Mouse (Mus musculus) forebrain, embryonic 13.5 days (tissue): Measurements from ENCODE around the gene Acad12. TPM values are rescaled to one million over a fixed set of nuclear protein-coding genes. Genes with fewer than 3 reads are reported as not detected.

Source experiments
- ATAC-seq: fragments of 200-750 bp; cut with Nextera tagmentation; 2 replicates; pipeline ENCODE4 v1.8.0; 2017
- H3K27ac ChIP-seq: fragments of 300-500 bp; sonication (generic); 2 replicates; pipeline ENCODE4 v1.5.1; 2015; ENCODE audit warnings: inconsistent platforms, mild to moderate bottlenecking, moderate library complexity
- H3K27me3 ChIP-seq: fragments of 300-500 bp; sonication (generic); 2 replicates; pipeline ENCODE4 v1.6.1; 2015; ENCODE audit warnings: mild to moderate bottlenecking, inconsistent platforms
- H3K36me3 ChIP-seq: fragments of 300-500 bp; sonication (generic); 2 replicates; pipeline ENCODE4 v1.6.1; 2015; ENCODE audit warnings: mild to moderate bottlenecking, inconsistent platforms; ENCODE audit not compliant: poor library complexity, severe bottlenecking
- H3K4me1 ChIP-seq: fragments of 300-500 bp; sonication (generic); 2 replicates; pipeline ENCODE4 v1.6.1; 2015; ENCODE audit warnings: inconsistent platforms
- H3K4me2 ChIP-seq: fragments of 300-500 bp; sonication (generic); 2 replicates; pipeline ENCODE4 v1.6.1; 2015; ENCODE audit warnings: inconsistent platforms, mild to moderate bottlenecking, moderate library complexity
- H3K4me3 ChIP-seq: fragments of 300-500 bp; sonication (generic); 2 replicates; pipeline ENCODE4 v1.5.1; 2015; ENCODE audit warnings: mild to moderate bottlenecking, inconsistent platforms
- H3K9ac ChIP-seq: fragments of 300-500 bp; sonication (generic); 2 replicates; pipeline ENCODE4 v1.6.1; 2015; ENCODE audit warnings: mild to moderate bottlenecking, inconsistent platforms
- H3K9me3 ChIP-seq: fragments of 300-500 bp; sonication (generic); replicated peaks from 2 replicates; pipeline ENCODE4 v1.6.1; 2016; ENCODE audit warnings: inconsistent platforms
- WGBS: fragments of 180-500 bp; shearing (Covaris S2); methylation state at CpG from one replicate; pipeline ENCODE4 v1.1.7; 2015; 5-methylcytosine and 5-hydroxymethylcytosine counted together
- polyA plus RNA-seq: library from polyadenylated mRNA; unstranded; fragments of >200 nt; fragmentation: Nextera tagmentation; extraction: Ambion mirVana; gene quantifications from 2 replicates; pipeline ENCODE4 v1.2.1, GENCODE M21; 2015

The Acad12 gene
- polyA plus RNA-seq, 1 experiment from 2014 or later = 1.0 TPM

- Histone ChIP-seq H3K9me3 (no peaks in the 10 kb centered on the region), H3K36me3 (peaks cover 42% of the 10 kb centered on the region), H3K4me1 (no peaks in the 10 kb centered on the region), H3K27ac (no peak overlapping the region), H3K4me3 (no peak overlapping the region), H3K4me2 (no peak overlapping the region), H3K9ac (no peak overlapping the region), H3K27me3 (no peaks in the 10 kb centered on the region)
- 72% methylated on average over 1 of the region's 1 CpGs for WGBS
- ATAC-seq = no peak
Observed at GRCm38 (mm10) chr5:121570787-121571186, 48.0 kb downstream of the Acad12 start.

GRCm38 (mm10) chr5:121569881-121570420 is 48.8 kb downstream of the Acad12 start:
- 74% methylated on average over 8 of the region's 9 CpGs for WGBS
- ATAC-seq = no peak
- Histone ChIP-seq H3K36me3 (peaks cover 37% of the 10 kb centered on the region), H3K4me2 (no peak overlapping the region), H3K4me3 (no peak overlapping the region), H3K4me1 (no peaks in the 10 kb centered on the region), H3K27me3 (no peaks in the 10 kb centered on the region), H3K9ac (no peak overlapping the region), H3K9me3 (no peaks in the 10 kb centered on the region), H3K27ac (no peak overlapping the region)

DNA sequence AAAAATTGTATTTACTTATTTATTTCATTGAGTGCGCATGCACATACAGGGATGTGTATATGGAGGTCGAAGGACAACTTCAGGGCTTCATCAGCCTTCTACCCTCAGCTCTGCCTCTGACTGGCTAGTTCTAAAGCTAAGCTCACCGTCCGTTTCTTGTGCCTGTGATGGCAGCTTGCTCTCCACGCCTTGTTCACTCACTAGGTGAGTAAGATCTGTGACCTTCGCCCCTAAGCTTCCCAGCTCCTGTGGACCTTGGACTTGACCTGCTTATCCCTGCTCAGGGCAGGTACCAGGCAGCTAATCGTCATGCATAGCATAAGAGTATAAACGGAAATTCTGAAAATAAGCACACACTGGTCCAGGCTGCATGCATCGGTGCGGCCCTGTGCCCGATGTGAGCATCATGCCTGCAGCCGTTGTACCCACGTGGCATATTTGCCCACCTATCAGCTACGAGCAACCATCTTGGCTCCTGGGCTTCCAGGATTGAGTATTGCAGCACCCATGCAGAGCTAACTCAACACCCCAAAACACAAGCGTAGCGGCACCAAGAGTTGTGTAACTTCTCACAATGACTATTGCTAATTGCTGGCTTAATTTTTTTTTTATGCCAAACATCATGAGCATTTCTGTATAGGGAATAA is 52.6 kb downstream of the Acad12 start:
- ATAC-seq = no peak
- Histone ChIP-seq H3K4me1 (peaks cover 3% of the 10 kb centered on the region; the same call in 1 of the 2 replicates), H3K4me3 (no peak overlapping the region), H3K9me3 (no peaks in the 10 kb centered on the region), H3K27ac (no peak overlapping the region), H3K27me3 (no peaks in the 10 kb centered on the region), H3K36me3 (peaks cover 13% of the 10 kb centered on the region; the same call in 1 of the 2 replicates), H3K9ac (no peak overlapping the region), H3K4me2 (no peak overlapping the region)
- 92% methylated on average over 16 of the region's 16 CpGs for WGBS

DNA sequence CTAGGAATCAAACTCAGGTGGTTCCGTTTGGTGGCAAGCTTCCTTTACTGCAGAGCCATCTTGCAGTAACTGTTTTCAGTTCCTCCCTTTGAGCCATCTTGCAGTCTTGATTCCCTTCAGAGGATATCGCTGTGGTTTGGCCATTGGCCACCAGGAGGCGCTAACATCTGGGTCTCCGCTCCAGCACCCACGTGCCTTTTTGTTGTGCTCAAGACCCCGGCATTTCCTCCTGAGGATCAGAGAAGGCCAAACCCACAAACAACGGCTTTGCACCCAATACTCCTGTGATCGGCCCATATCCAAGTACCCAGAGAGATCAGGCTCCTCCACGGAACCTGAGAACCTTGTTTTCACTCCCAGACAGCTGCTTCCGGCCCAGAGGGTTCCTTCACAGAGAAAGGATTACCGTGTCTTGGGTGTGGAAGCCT is 54.3 kb downstream of the Acad12 start:
- Histone ChIP-seq H3K4me2 (peak overlapping the region; percentile 42), H3K9me3 (no peaks in the 10 kb centered on the region), H3K36me3 (no peaks in the 10 kb centered on the region), H3K4me1 (peaks cover 3% of the 10 kb centered on the region; the same call in 1 of the 2 replicates), H3K27ac (no peak overlapping the region), H3K27me3 (no peaks in the 10 kb centered on the region), H3K4me3 (no peak overlapping the region), H3K9ac (0 out of 2 replicates have a peak overlapping the region, but pooled peaks have one; percentile 3)
- ATAC-seq = peak; percentile 62; the same call in 1 of the 2 replicates
- 12% methylated on average over 11 of the region's 11 CpGs for WGBS

DNA sequence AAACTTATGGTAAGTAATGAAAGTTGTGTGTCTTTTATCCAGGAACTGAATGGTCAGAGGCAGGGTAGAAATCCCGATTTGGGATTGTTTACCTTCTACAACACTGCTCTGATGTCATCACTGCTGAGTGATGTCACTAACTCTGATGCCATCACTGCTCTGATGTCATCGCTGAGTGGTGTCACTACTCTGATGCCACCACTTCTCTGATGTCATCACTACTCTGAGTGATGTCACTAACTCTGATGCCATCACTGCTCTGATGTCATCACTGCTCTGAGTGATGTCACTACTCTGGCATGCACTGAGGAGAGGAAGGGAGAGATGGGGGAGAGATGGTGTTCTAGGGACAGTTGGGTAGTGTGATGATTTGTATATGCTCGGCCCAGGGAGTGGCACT is 56.3 kb downstream of the Acad12 start:
- 89% methylated on average over 3 of the region's 3 CpGs for WGBS
- no peak overlapping the region for H3K27ac ChIP-seq
- H3K36me3 ChIP-seq = no peaks in the 10 kb centered on the region
- H3K4me2 ChIP-seq = no peak overlapping the region
- no peak overlapping the region for H3K4me3 ChIP-seq
- no peaks in the 10 kb centered on the region for H3K27me3 ChIP-seq
- H3K4me1 ChIP-seq = peaks cover 3% of the 10 kb centered on the region; the same call in 1 of the 2 replicates
- H3K9ac ChIP-seq = no peak overlapping the region
- no peaks in the 10 kb centered on the region for H3K9me3 ChIP-seq
- ATAC-seq = no peak

GRCm38 (mm10) chr5:121549196-121549595 is 69.5 kb downstream of the Acad12 start:
- no peak for ATAC-seq
- H3K4me1 ChIP-seq = peaks cover 12% of the 10 kb centered on the region
- H3K36me3 ChIP-seq = no peaks in the 10 kb centered on the region
- no peaks in the 10 kb centered on the region for H3K9me3 ChIP-seq
- no peak overlapping the region for H3K27ac ChIP-seq
- H3K4me2 ChIP-seq = no peak overlapping the region
- no peaks in the 10 kb centered on the region for H3K27me3 ChIP-seq
- H3K9ac ChIP-seq = no peak overlapping the region
- no peak overlapping the region for H3K4me3 ChIP-seq
- 93% methylated on average over 7 of the region's 7 CpGs for WGBS

DNA sequence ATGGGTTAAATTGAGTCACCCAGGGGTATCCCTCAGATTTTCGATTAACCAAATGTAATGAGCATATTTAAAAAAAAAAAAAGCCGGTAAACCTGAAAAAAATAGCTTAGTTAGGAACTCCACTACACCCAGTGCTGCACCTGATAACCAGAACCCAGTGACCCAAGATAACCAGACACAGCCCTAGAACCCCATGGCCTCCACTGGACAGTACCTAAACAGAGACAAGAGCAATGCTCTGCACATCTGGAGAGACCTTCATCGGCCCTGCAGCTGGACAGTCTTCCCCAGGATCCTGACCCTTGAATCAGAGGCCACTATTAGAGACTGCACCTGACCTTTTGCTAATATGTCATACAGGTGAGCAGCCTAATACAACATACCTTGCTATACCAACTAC is 71.7 kb downstream of the Acad12 start:
- H3K9ac ChIP-seq = no peak overlapping the region
- H3K9me3 ChIP-seq = no peaks in the 10 kb centered on the region
- no peak overlapping the region for H3K4me3 ChIP-seq
- 96% methylated on average over 3 of the region's 3 CpGs for WGBS
- no peak for ATAC-seq
- no peak overlapping the region for H3K27ac ChIP-seq
- H3K36me3 ChIP-seq = no peaks in the 10 kb centered on the region
- peaks cover 25% of the 10 kb centered on the region for H3K4me1 ChIP-seq
- H3K27me3 ChIP-seq = no peaks in the 10 kb centered on the region
- no peak overlapping the region for H3K4me2 ChIP-seq

Other genes with a start within 250 kb of the Acad12 start
- 111 and 117 TPM in 2 replicates for gene Trafd1, start 233.3 kb downstream of the Acad12 start, polyA plus RNA-seq
- 46.7 and 52.2 TPM in 2 replicates for gene Naa25, start 221.0 kb downstream of the Acad12 start, polyA plus RNA-seq
- gene Tmem116, start 167.0 kb downstream of the Acad12 start, polyA plus RNA-seq = 1.8 TPM in 2 replicates
- gene Erp29, start 166.4 kb downstream of the Acad12 start, polyA plus RNA-seq = 130 and 137 TPM in 2 replicates
- gene Adam1b, start 115.5 kb downstream of the Acad12 start, polyA plus RNA-seq = not detected in 2 replicates
- 3.1 and 3.8 TPM in 2 replicates for gene Adam1a, start 73.5 kb downstream of the Acad12 start, polyA plus RNA-seq
- not detected in 2 replicates for gene Gm42878, start 73.5 kb downstream of the Acad12 start, polyA plus RNA-seq
- gene Mapkapk5, start 73.0 kb downstream of the Acad12 start, polyA plus RNA-seq = 53.0 and 57.0 TPM in 2 replicates
- 80.8 and 98.1 TPM in 2 replicates for gene Aldh2, start 25.1 kb downstream of the Acad12 start, polyA plus RNA-seq
- gene Acad10, start 41.6 kb upstream of the Acad12 start, polyA plus RNA-seq = 0.87 and 1.8 TPM in 2 replicates
- 40.9 and 42.7 TPM in 2 replicates for gene Brap, start 41.6 kb upstream of the Acad12 start, polyA plus RNA-seq
- gene Atxn2, start 92.4 kb upstream of the Acad12 start, polyA plus RNA-seq = 57.2 and 60.8 TPM in 2 replicates
- gene Sh2b3, start 218.7 kb upstream of the Acad12 start, polyA plus RNA-seq = 4.7 and 4.8 TPM in 2 replicates
- 46.8 and 50.7 TPM in 2 replicates for gene Pheta1, start 230.0 kb upstream of the Acad12 start, polyA plus RNA-seq